Mouse (Mus musculus) midbrain, embryonic 10.5 days (tissue): ENCODE data around the gene Pced1b. TPM values are rescaled to one million over a fixed set of nuclear protein-coding genes. Genes with fewer than 3 reads are reported as not detected.
A peak's percentile ranks its signal among the peaks of the same experiment; 100 is the strongest.

ENCODE experiments used
- DNase-seq: peaks from one replicate; pipeline ENCODE4 v3.0.0-alpha.2; 2017; ENCODE audit warnings: low spot score
- H3K27ac ChIP-seq: fragments of 300-500 bp; sonication (generic); replicated peaks from 2 replicates; pipeline ENCODE4 v1.5.1; 2016; ENCODE audit warnings: mild to moderate bottlenecking
- H3K27me3 ChIP-seq: fragments of 300-500 bp; sonication (generic); 2 replicates; pipeline ENCODE4 v1.6.1; 2016; ENCODE audit warnings: low read depth, mild to moderate bottlenecking; ENCODE audit not compliant: poor library complexity, severe bottlenecking
- H3K36me3 ChIP-seq: fragments of 300-500 bp; sonication (generic); 2 replicates; pipeline ENCODE4 v1.6.1; 2016; ENCODE audit warnings: mild to moderate bottlenecking, moderate library complexity
- H3K4me1 ChIP-seq: fragments of 300-500 bp; sonication (generic); 2 replicates; pipeline ENCODE4 v1.6.1; 2016
- H3K4me3 ChIP-seq: fragments of 300-500 bp; sonication (generic); 2 replicates; pipeline ENCODE4 v1.5.1; 2016; ENCODE audit warnings: mild to moderate bottlenecking, moderate library complexity
- H3K9me3 ChIP-seq: fragments of 300-500 bp; sonication (generic); replicated peaks from 2 replicates; pipeline ENCODE4 v1.6.1; 2016; ENCODE audit warnings: mild to moderate bottlenecking
- WGBS: fragments of 180-500 bp; shearing (Covaris S2); methylation state at CpG from one replicate; pipeline ENCODE4 v1.1.7; 2016; 5-methylcytosine and 5-hydroxymethylcytosine counted together
- polyA plus RNA-seq: library from polyadenylated mRNA; unstranded; fragments of >200 nt; fragmentation: Nextera tagmentation; extraction: Ambion mirVana; gene quantifications from 2 replicates; pipeline ENCODE4 v1.2.1, GENCODE M21; 2016

Gene Pced1b
- polyA plus RNA-seq, 1 experiment from 2014 or later = 4.6 TPM

- peak overlapping the region; percentile 57; the same call in 1 of the 2 replicates for H3K27ac ChIP-seq
- WGBS = 69% methylated on average over 10 of the region's 10 CpGs
- no peak overlapping the region for H3K4me3 ChIP-seq
- DNase-seq = peak; percentile 25
- H3K4me1 ChIP-seq = peaks cover 28% of the 10 kb centered on the region
- H3K36me3 ChIP-seq = no peaks in the 10 kb centered on the region
- H3K9me3 ChIP-seq = no peaks in the 10 kb centered on the region
- no peaks in the 10 kb centered on the region for H3K27me3 ChIP-seq
These were observed 35.0 kb downstream of the Pced1b start for GRCm38 (mm10) chr15:97281712-97282571.

- H3K4me1 ChIP-seq = peaks cover 24% of the 10 kb centered on the region
- no peaks in the 10 kb centered on the region for H3K36me3 ChIP-seq
- H3K4me3 ChIP-seq = no peak overlapping the region
- DNase-seq = no peak
- H3K27me3 ChIP-seq = no peaks in the 10 kb centered on the region
- peak overlapping the region; percentile 57; the same call in 1 of the 2 replicates for H3K27ac ChIP-seq
- 56% methylated on average over 6 of the region's 6 CpGs for WGBS
- no peaks in the 10 kb centered on the region for H3K9me3 ChIP-seq
These were observed 35.6 kb downstream of the Pced1b start for GRCm38 (mm10) chr15:97282572-97282881.

- Histone ChIP-seq H3K4me1 (peaks cover 26% of the 10 kb centered on the region), H3K27ac (no peak overlapping the region), H3K27me3 (no peaks in the 10 kb centered on the region), H3K36me3 (no peaks in the 10 kb centered on the region), H3K4me3 (no peak overlapping the region), H3K9me3 (no peaks in the 10 kb centered on the region)
- DNase-seq = no peak
- WGBS = 85% methylated on average over 5 of the region's 5 CpGs
These were observed 37.3 kb downstream of the Pced1b start for GRCm38 (mm10) chr15:97284201-97284600.

- Histone ChIP-seq H3K27me3 (no peaks in the 10 kb centered on the region), H3K27ac (no peak overlapping the region), H3K4me1 (peaks cover 22% of the 10 kb centered on the region), H3K4me3 (no peak overlapping the region), H3K9me3 (no peaks in the 10 kb centered on the region), H3K36me3 (no peaks in the 10 kb centered on the region)
- WGBS = 94% methylated on average over 10 of the region's 10 CpGs
- no peak for DNase-seq
These were observed 38.8 kb downstream of the Pced1b start for GRCm38 (mm10) chr15:97285665-97286212.

GRCm38 (mm10) chr15:97286731-97287130 lies 39.8 kb downstream of the Pced1b start:
- no peak overlapping the region for H3K4me3 ChIP-seq
- 0 out of 2 replicates have a peak, but pooled peaks cover 2% of the 10 kb centered on the region for H3K36me3 ChIP-seq
- H3K4me1 ChIP-seq = peaks cover 19% of the 10 kb centered on the region
- no peaks in the 10 kb centered on the region for H3K27me3 ChIP-seq
- DNase-seq = no peak
- H3K9me3 ChIP-seq = no peaks in the 10 kb centered on the region
- 80% methylated on average over 10 of the region's 10 CpGs for WGBS
- no peak overlapping the region for H3K27ac ChIP-seq

- no peaks in the 10 kb centered on the region for H3K9me3 ChIP-seq
- DNase-seq = no peak
- H3K36me3 ChIP-seq = 0 out of 2 replicates have a peak, but pooled peaks cover 3% of the 10 kb centered on the region
- peaks cover 11% of the 10 kb centered on the region for H3K4me1 ChIP-seq
- no peak overlapping the region for H3K4me3 ChIP-seq
- no peaks in the 10 kb centered on the region for H3K27me3 ChIP-seq
- H3K27ac ChIP-seq = no peak overlapping the region
- 88% methylated on average over 5 of the region's 5 CpGs for WGBS
These were observed 40.7 kb downstream of the Pced1b start for GRCm38 (mm10) chr15:97287436-97288143.

GRCm38 (mm10) chr15:97288690-97289089 lies 41.8 kb downstream of the Pced1b start:
- Histone ChIP-seq H3K27me3 (no peaks in the 10 kb centered on the region), H3K36me3 (0 out of 2 replicates have a peak, but pooled peaks cover 3% of the 10 kb centered on the region), H3K27ac (no peak overlapping the region), H3K4me1 (0 out of 2 replicates have a peak, but pooled peaks cover 2% of the 10 kb centered on the region), H3K4me3 (no peak overlapping the region), H3K9me3 (no peaks in the 10 kb centered on the region)
- WGBS = 85% methylated on average over 13 of the region's 13 CpGs
- DNase-seq = no peak

- DNase-seq = no peak
- 0 out of 2 replicates have a peak, but pooled peaks cover 2% of the 10 kb centered on the region for H3K4me1 ChIP-seq
- H3K27me3 ChIP-seq = no peaks in the 10 kb centered on the region
- H3K36me3 ChIP-seq = 0 out of 2 replicates have a peak, but pooled peaks cover 3% of the 10 kb centered on the region
- no peak overlapping the region for H3K27ac ChIP-seq
- H3K4me3 ChIP-seq = no peak overlapping the region
- WGBS = 87% methylated on average over 4 of the region's 4 CpGs
- no peaks in the 10 kb centered on the region for H3K9me3 ChIP-seq
These were observed 42.3 kb downstream of the Pced1b start for GRCm38 (mm10) chr15:97289176-97289575.

GRCm38 (mm10) chr15:97290351-97290750 lies 43.4 kb downstream of the Pced1b start:
- Histone ChIP-seq H3K27me3 (no peaks in the 10 kb centered on the region), H3K9me3 (no peaks in the 10 kb centered on the region), H3K4me3 (no peak overlapping the region), H3K4me1 (0 out of 2 replicates have a peak, but pooled peaks cover 2% of the 10 kb centered on the region), H3K36me3 (0 out of 2 replicates have a peak, but pooled peaks cover 3% of the 10 kb centered on the region), H3K27ac (no peak overlapping the region)
- no peak for DNase-seq
- 94% methylated on average over 6 of the region's 6 CpGs for WGBS

- Histone ChIP-seq H3K36me3 (0 out of 2 replicates have a peak, but pooled peaks cover 3% of the 10 kb centered on the region), H3K27ac (no peak overlapping the region), H3K9me3 (no peaks in the 10 kb centered on the region), H3K4me1 (0 out of 2 replicates have a peak, but pooled peaks cover 2% of the 10 kb centered on the region), H3K27me3 (no peaks in the 10 kb centered on the region), H3K4me3 (no peak overlapping the region)
- 86% methylated on average over 21 of the region's 21 CpGs for WGBS
- no peak for DNase-seq
These were observed 44.6 kb downstream of the Pced1b start for GRCm38 (mm10) chr15:97291291-97292050.

- peaks cover 9% of the 10 kb centered on the region for H3K4me1 ChIP-seq
- WGBS = 75% methylated on average over 9 of the region's 9 CpGs
- DNase-seq = no peak
- H3K4me3 ChIP-seq = no peak overlapping the region
- no peaks in the 10 kb centered on the region for H3K36me3 ChIP-seq
- no peaks in the 10 kb centered on the region for H3K9me3 ChIP-seq
- no peak overlapping the region for H3K27ac ChIP-seq
- no peaks in the 10 kb centered on the region for H3K27me3 ChIP-seq
These were observed 61.0 kb downstream of the Pced1b start for GRCm38 (mm10) chr15:97307935-97308334.

- Histone ChIP-seq H3K4me3 (no peak overlapping the region), H3K27me3 (no peaks in the 10 kb centered on the region), H3K4me1 (peaks cover 12% of the 10 kb centered on the region), H3K9me3 (no peaks in the 10 kb centered on the region), H3K27ac (no peak overlapping the region), H3K36me3 (no peaks in the 10 kb centered on the region)
- DNase-seq = no peak
- 95% methylated on average over 2 of the region's 2 CpGs for WGBS
These were observed 62.6 kb downstream of the Pced1b start for GRCm38 (mm10) chr15:97309533-97309932.
